Mouse (Mus musculus): ENCODE data around the gene Tmem95.

The Tmem95 gene

DNA sequence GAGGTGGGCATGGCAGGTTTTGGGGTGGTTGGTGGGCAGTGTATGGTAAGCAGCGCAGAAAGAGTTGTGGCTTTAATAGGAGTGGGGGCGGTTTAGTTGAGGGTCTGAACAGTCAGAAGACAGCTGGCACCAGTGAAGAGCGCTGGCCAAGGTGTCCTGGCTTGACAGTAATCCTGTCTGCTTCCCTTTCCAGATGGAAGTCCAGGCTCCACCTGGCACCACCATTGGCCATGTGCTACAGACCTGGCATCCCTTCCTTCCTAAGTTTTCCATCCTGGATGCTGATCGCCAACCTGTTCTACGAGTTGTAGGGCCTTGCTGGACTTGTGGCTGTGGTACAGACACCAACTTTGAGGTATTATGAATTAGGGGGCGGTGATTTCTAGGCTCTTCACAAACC lies 29.8 kb downstream of the Tmem95 start:
- in situ Hi-C loops (cut with MboI, MseI) = no loop called here

GRCm38 (mm10) chr11:69846738-69847688 lies 30.8 kb downstream of the Tmem95 start:
- in situ Hi-C loops (cut with MboI, MseI) = no loop called here

DNA sequence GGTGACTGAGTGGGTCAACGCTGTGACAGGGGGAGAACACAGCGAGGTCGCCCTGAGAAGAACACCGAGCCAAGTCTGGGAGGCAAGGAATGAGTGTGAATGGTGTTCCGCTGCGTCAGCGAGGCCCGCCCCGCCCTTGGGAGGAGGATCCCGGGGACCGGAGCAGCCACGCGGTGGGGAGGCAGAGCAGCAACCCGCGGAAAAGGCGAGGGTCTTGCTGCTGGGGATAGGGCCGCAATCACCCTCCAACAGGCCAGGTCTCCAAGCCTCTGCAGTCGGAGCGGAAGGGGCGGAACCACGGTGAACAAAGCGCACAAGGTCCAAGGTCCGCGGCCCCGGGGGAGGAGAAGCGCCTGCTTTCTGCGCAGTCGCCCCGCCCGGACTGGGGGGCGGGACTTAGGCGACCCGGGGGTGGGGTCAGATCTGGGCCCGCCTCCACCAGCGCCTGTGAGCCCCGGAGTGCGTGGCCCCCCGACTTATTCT lies 31.6 kb downstream of the Tmem95 start, which contains the start of gene Plscr3:
TSS of gene Plscr3 (plus strand) at position 179 of the 483 bp plus-strand sequence.
- in situ Hi-C loops (cut with MboI, MseI) = no loop called here

DNA sequence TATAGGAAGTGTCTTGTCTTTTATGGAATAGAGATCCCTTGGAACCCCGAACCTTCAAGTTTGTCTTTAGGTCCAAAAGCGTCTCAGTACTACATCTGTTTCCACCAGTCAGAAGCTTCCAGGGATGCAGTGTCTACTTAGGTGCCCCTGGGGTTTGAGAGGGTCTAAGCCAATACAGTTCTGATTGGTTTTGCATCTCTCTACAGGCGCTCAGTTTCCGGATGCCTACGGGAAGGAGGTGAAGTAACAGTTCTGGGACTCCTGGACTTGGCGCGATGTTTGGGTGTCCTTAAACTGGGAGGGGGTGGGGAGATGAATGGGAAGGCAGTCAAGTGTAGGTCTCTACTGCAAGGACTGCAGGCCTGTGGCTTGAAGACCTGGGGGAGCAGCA lies 39.1 kb downstream of the Tmem95 start:
- in situ Hi-C loops (cut with MboI, MseI) = no loop called here

DNA sequence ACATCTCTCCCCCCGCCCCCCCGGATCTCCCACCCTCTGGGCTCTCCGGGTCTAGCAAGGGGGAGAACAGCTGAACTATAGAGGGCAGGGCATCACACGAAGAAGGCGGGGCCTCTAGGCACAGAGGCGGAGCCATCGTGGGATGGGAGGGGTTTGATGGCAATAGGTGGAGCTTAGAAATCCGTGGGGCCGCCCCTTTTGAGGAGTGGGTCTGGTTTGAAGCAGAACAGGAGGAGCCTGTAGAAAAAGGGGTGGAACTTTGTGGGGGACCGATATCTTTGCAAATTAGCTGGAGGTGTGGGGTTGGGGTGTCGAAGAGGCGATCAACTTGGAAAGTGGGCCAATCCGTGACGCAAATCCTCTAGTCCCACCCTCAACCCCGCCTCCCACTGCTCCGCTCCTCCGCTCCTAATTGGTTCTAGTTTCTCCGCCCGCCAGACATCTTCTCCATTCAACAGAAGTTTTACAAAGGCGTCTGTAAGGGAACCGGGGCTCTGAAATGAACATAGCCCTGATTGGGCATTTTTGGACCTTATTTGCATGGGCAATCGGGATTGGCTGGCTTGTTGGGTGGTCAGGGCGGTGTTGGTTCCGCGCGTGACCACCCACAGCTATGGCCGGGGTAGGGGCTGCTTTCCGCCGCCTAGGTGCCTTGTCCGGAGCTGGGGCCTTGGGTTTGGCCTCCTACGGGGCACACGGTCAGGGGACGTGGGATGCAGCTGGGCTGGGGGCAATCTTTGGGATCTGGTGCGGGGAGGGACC lies 39.7 kb downstream of the Tmem95 start, which contains the start of gene Tmem256:
TSS of gene Tmem256 (plus strand) at position 563 of the 762 bp plus-strand sequence.
- in situ Hi-C loops (cut with MboI, MseI) = no loop called here

DNA sequence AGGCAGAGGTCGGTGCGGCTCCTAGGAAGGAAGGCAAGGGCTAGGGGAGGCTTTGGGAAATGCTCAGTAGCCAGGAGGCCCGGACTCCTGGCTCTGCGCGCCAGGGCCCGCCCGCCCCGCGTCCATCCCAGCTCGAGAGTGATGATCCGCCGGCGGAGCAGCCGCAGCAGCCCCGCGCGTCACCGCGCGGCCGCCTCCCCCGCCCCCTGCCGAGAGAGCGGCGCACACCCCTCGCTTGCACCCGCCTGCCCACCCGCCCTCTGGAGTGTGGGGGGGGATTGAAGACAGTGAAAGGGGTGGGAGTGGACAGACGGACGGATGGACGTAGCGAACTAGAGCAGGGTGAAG lies 40.2 kb downstream of the Tmem95 start, which contains the start of gene Nlgn2:
TSS of gene Nlgn2 (minus strand) at position 181 of the 348 bp plus-strand sequence.
- in situ Hi-C loops (cut with MboI, MseI) = no loop called here

GRCm38 (mm10) chr11:69836703-69837576 lies 40.9 kb downstream of the Tmem95 start:
- in situ Hi-C loops (cut with MboI, MseI) = no loop called here

GRCm38 (mm10) chr11:69835966-69836335 lies 41.9 kb downstream of the Tmem95 start:
- in situ Hi-C loops (cut with MboI, MseI) = no loop called here

DNA sequence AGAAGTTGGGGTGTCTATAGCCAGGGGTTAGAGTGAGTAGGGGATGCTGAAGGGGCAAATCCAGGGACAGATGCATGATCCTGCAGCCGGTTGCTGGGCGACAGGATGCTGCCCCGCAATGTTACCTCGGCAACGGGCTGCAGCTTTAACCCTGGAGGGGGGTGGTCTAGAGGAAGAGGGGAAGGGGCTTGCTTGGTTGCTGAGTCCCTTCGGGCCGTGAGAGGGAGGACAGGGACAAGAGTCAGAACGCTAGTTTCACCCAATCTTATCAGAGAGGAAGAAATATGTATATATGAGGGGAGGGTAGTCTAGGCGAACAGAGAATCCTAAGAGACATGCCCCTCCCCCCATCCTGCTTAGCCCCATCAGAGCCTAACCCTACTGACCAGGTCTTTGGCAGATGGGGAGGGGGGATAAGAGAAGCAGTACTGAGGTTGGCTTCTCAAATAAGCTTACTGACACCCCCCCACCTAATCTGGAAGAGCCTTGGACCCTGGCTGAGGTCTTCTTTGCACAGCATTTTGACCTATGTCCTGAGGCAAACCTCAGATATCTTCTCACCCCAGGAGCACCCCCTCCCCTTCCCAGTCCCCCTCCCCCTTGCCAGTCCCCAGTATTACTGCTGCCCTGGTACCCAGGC lies 42.4 kb downstream of the Tmem95 start:
- in situ Hi-C loops (cut with MboI, MseI) = no loop called here

- in situ Hi-C loops (cut with MboI, MseI) = no loop called here
These were observed 43.7 kb downstream of the Tmem95 start for GRCm38 (mm10) chr11:69834001-69834549.

GRCm38 (mm10) chr11:69833554-69833953 lies 44.3 kb downstream of the Tmem95 start:
- in situ Hi-C loops (cut with MboI, MseI) = no loop called here

- in situ Hi-C loops (cut with MboI, MseI) = no loop called here
These were observed 49.0 kb downstream of the Tmem95 start for GRCm38 (mm10) chr11:69828832-69829231.
